Mouse (Mus musculus) kidney, adult 2 months (tissue): ENCODE measurements around the gene Gm20521.

ENCODE experiments used
- CTCF ChIP-seq: fragments of 200-500 bp; conservative IDR thresholded peaks from 2 replicates; pipeline ENCODE4 v1.5.1; 2011; ENCODE audit warnings: low read depth, mild to moderate bottlenecking, control low read depth, low read length, moderate library complexity, mixed read lengths; ENCODE audit not compliant: insufficient read depth, insufficient read length
- POLR2A ChIP-seq: fragments of 200-500 bp; IDR thresholded peaks from one replicate; pipeline ENCODE4 v1.6.1; 2011; ENCODE audit warnings: low read depth, low read length, control low read depth

DNA sequence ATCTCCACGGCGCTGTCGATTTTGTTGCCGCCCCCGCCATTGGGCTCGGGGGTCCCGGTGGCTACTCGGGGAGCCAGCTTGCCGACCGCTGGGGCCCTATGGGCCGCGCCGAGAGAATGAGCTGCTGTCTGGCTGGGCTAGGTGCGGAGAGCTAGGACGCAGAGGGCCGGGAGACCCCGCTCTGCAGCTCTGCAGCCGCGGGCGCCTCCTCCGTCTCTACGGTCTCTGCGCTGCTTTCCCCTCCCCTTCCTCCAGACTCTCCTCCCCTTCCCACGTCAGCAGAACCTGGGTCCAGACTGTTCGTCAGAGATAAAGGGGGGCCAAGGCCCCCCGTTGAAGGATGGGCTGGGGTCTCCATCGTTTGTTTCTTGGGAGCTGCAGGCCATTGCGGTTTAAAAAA lies 29.6 kb downstream of the Gm20521 start, which contains the start of gene Slc22a17:
- peak; percentile 46 for TF ChIP-seq POLR2A
- no peak for TF ChIP-seq CTCF
